Mouse (Mus musculus) spleen, adult 2 months (tissue): ENCODE results near the gene Hpcal4. TPM values are rescaled to one million over a fixed set of nuclear protein-coding genes. Genes with fewer than 3 reads are reported as not detected.

Experiments
- DNase-seq, 2 experiments: peaks; one replicate each; pipeline versions ENCODE4 v3.0.0 to v3.0.0-alpha.2; 2012 to 2021; ENCODE audit warnings: low spot score in 2 of 2, low read depth in 1 of 2
- H3K27ac ChIP-seq: fragments of 200-500 bp; 2 replicates; pipeline ENCODE4 v1.5.1; 2012; ENCODE audit warnings: low read length, inconsistent platforms; ENCODE audit not compliant: insufficient read depth
- H3K27me3 ChIP-seq: fragments of 200-500 bp; 2 replicates; pipeline ENCODE4 v1.6.1; 2012; ENCODE audit warnings: mild to moderate bottlenecking, moderate library complexity, low read length, inconsistent platforms; ENCODE audit not compliant: control insufficient read depth, insufficient read depth
- H3K36me3 ChIP-seq: fragments of 200-500 bp; 2 replicates; pipeline ENCODE4 v1.6.1; 2012; ENCODE audit warnings: mild to moderate bottlenecking, low read length, inconsistent platforms; ENCODE audit not compliant: control insufficient read depth, insufficient read depth
- H3K4me1 ChIP-seq: fragments of 200-500 bp; 2 replicates; pipeline ENCODE4 v1.6.1; 2011; ENCODE audit warnings: inconsistent platforms; ENCODE audit not compliant: control insufficient read depth, insufficient read depth, insufficient read length
- H3K4me3 ChIP-seq: fragments of 200-500 bp; 2 replicates; pipeline ENCODE4 v1.5.1; 2011; ENCODE audit warnings: mild to moderate bottlenecking, inconsistent platforms; ENCODE audit not compliant: insufficient read depth, insufficient read length; ENCODE audit errors: extremely low read depth
- CTCF ChIP-seq: fragments of 200-500 bp; IDR thresholded peaks from 2 replicates; pipeline ENCODE4 v1.5.1; 2011; ENCODE audit warnings: mild to moderate bottlenecking, inconsistent platforms; ENCODE audit not compliant: insufficient read depth, insufficient read length, insufficient replicate concordance; ENCODE audit errors: extremely low read depth
- POLR2A ChIP-seq: fragments of 200-500 bp; IDR thresholded peaks from 2 replicates; pipeline ENCODE4 v1.6.1; 2011; ENCODE audit warnings: low read depth, low read length, inconsistent platforms
- WGBS: fragments of 180-500 bp; shearing (Covaris S2); methylation state at CpG from one replicate; pipeline ENCODE4 v1.1.7; 2018; 5-methylcytosine and 5-hydroxymethylcytosine counted together
- polyA plus RNA-seq: library from polyadenylated mRNA; depleted of rRNA; stranded (reverse); fragments of >200 nt; gene quantifications from 2 replicates; pipeline ENCODE4 v1.2.3, GENCODE M21; 2012

Hpcal4 gene
- polyA plus RNA-seq, 1 experiment: not detected

DNA sequence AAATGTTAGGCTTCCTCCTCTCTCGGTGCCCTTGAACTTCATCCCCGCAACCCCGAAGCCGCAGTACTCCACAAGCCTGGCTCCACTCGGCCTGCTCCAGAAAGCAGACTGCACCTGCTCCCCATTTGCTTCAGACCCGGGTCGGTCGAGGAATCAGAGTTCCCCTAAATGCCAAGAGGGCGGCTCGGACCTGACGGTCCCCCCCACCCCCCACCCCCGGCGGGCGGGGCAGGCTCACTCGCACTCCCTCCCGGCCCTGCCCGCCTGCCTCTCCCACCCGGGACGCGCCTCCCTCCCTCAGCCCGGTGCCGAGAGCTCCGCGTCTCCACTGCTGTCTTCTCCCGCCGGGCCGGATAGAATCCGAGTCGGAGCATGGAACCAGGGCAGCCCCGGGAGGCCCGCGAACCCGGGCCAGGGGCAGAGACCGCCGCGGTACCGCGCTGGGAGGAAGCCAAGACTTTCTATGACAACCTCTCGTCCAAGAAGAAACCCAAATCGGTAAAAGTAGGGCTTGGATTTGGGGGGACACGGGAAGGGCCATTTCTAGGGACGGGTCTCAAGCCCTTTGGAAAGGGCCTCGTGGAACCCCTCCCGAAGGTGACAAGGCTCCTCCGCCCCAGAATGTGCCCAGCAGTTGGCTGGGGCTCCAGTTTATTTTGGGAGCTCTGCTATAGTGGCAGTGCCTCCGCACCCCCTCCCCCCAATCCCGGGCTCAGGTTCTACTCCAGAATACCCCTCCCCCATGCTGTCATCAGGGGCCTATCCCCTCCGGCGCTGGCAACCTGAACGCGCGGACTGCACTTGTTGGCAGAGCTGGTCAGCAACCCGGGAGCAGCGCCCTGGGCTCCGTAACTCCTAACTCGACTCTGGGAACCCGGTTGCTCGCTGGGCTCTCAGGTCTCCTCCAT is 18.4 kb downstream of the Hpcal4 start, which contains the start of gene Nt5c1a:
Gene Nt5c1a (plus strand): TSS at position 319 of the 908 bp plus-strand sequence.
- Histone ChIP-seq H3K4me3 (no peak within 1 kb of the TSS), H3K27me3 (peaks cover 8% of the 10 kb centered on the region), H3K36me3 (no peaks in the 10 kb centered on the region), H3K4me1 (peaks cover 2% of the 10 kb centered on the region; the same call in 1 of the 2 replicates), H3K27ac (no peak within 1 kb of the TSS)
- WGBS: 11% methylated on average over 58 of the region's 58 CpGs
- no peak for TF ChIP-seq POLR2A
- no peak for TF ChIP-seq CTCF
- no peak for DNase-seq

DNA sequence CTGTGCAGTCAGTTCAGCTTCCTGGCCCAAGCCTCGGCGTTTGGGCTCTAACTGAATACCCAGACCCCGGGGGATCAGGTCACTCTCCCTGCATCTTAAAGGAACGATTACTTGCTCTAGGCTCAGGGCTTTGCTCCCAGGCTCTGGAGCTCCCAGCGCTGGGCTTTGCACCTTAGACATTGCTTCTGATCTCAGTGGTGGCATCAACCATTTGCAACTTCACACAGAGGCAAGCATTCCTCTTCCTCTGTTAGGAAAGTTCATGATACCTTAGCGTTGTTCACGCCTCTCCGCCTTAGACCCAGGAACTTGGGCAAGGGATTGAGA is 19.0 kb downstream of the Hpcal4 start:
- Histone ChIP-seq H3K36me3 (no peaks in the 10 kb centered on the region), H3K27ac (no peak overlapping the region), H3K4me1 (peaks cover 2% of the 10 kb centered on the region; the same call in 1 of the 2 replicates), H3K4me3 (no peak overlapping the region), H3K27me3 (peaks cover 8% of the 10 kb centered on the region)
- WGBS: 39% methylated on average over 8 of the region's 8 CpGs
- no peak for DNase-seq
- no peak for TF ChIP-seq POLR2A
- TF ChIP-seq CTCF: no peak

DNA sequence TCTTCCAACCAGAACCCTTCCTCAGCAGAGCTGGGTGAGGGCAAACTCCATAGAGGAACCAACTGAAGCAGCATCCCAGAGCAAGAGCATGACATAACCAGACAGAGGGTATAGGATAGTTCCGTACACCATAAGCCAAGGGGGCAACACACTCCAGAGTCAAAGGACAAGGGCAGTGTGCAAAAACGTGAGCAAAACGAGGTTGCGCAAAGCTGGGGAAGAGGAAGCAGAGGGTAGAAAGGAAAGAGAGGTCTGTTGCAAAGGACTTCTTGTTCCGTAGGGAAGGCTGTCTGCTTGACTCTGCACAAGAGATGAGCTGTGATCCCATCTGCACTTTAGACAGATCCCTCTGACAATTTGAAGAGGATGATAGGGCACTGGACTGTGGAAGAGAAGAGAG is 24.3 kb downstream of the Hpcal4 start:
- WGBS: 37% methylated on average over 5 of the region's 5 CpGs
- H3K4me1 ChIP-seq: no peaks in the 10 kb centered on the region
- no peaks in the 10 kb centered on the region; the same call in 1 of the 2 replicates for H3K27me3 ChIP-seq
- H3K27ac ChIP-seq: no peak overlapping the region
- no peak for TF ChIP-seq POLR2A
- H3K36me3 ChIP-seq: no peaks in the 10 kb centered on the region
- DNase-seq: no peak
- no peak overlapping the region for H3K4me3 ChIP-seq

DNA sequence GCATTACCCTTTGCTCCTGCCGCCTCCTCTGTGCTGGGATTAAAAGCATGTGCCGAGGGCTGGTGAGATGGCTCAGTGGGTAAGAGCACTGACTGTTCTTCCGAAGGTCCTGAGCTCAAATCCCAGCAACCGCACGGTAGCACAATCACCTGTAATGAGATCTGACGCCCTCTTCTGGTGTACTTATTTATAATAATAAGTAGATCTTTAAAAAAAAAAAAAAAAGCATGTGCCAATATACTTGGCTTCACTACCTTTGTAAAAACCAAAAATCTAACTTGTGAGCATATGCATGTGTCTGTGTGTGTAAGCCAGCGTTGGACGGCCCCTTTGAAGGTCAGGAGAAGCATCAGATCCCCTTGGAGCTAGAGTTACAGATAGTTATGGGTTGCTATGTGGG is 28.0 kb downstream of the Hpcal4 start:
- Histone ChIP-seq H3K36me3 (no peaks in the 10 kb centered on the region), H3K27ac (no peak overlapping the region), H3K4me3 (no peak overlapping the region), H3K4me1 (no peaks in the 10 kb centered on the region), H3K27me3 (no peaks in the 10 kb centered on the region)
- TF ChIP-seq POLR2A: no peak
- no peak for TF ChIP-seq CTCF
- DNase-seq: no peak
- WGBS: 66% methylated on average over 8 of the region's 8 CpGs

DNA sequence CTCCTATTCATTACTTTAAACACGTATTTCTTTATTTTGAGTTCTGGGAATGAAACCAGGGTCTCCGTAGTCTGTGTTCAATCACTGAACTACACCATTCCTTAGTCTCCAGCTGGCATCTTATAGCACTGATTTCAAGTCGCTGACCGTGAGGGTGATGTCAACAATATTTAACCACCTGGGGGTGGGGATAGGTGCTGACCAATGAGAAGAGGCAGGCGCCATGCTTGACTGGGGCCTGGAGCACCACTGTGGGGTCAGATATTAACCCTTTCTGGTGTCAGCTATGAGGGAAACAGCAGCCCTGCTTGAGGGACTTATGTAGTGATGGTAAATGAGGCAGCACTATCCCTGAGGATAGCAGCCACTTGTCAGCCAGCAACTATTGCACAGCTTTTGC is 28.4 kb downstream of the Hpcal4 start:
- no peak for DNase-seq
- TF ChIP-seq CTCF (no peak), POLR2A (no peak)
- H3K27me3 ChIP-seq: no peaks in the 10 kb centered on the region
- no peak overlapping the region for H3K27ac ChIP-seq
- no peak overlapping the region for H3K4me3 ChIP-seq
- H3K36me3 ChIP-seq: no peaks in the 10 kb centered on the region
- WGBS: 75% methylated on average over 5 of the region's 5 CpGs
- H3K4me1 ChIP-seq: no peaks in the 10 kb centered on the region

DNA sequence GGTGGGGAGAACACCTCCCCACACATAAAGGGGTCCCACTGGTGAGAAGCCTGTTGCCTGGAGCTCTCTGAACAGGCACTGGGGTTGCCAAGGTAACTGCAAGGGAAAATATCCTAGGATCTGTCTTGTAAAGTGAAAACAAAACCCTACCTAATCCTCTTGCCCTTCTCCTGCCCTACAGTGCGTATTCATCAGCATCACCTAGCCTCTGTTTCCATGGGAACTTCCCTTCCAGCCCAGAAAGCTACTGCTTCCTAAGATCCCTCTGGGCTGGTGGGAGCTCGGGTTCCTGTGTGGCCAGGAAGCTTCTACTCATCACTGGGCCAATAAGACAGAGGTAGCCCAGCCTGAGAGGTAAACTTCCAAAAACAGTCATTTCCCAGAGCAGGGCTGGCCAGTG is 29.3 kb downstream of the Hpcal4 start:
- WGBS: 68% methylated on average over 2 of the region's 2 CpGs
- no peak overlapping the region for H3K4me3 ChIP-seq
- no peak for DNase-seq
- no peaks in the 10 kb centered on the region for H3K4me1 ChIP-seq
- H3K27me3 ChIP-seq: no peaks in the 10 kb centered on the region
- H3K27ac ChIP-seq: no peak overlapping the region
- H3K36me3 ChIP-seq: no peaks in the 10 kb centered on the region
- TF ChIP-seq POLR2A (no peak), CTCF (no peak)

DNA sequence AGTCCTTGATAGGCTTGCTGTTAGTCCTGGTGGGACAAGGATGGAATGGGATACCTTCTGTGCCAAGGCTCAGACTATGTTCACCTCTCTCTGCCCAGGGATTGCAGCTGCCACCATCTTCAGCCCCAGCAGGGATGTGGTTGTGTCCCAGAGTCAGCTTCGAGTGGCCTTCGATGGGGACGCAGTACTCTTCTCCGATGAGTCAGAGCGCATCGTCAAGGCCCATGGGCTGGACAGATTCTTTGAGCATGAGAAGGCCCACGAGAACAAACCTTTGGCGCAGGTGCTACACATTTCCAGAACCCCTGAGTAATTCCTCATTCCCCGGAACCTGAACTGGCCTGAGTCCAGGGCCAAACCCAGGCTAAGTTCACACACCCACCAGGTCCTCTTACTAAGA is 30.9 kb downstream of the Hpcal4 start:
- Histone ChIP-seq H3K4me3 (no peak overlapping the region), H3K27me3 (no peaks in the 10 kb centered on the region), H3K36me3 (no peaks in the 10 kb centered on the region), H3K27ac (no peak overlapping the region), H3K4me1 (no peaks in the 10 kb centered on the region)
- TF ChIP-seq CTCF (no peak), POLR2A (no peak)
- no peak for DNase-seq
- 90% methylated on average over 9 of the region's 9 CpGs for WGBS
